Mouse (Mus musculus) gastrocnemius, postnatal 10 days (tissue): ENCODE data around the gene Lce1d. TPM values are rescaled to one million over a fixed set of nuclear protein-coding genes. Genes with fewer than 3 reads are reported as not detected.

Experiments
- DNase-seq: peaks from one replicate; pipeline ENCODE4 v3.0.0; 2021; ENCODE audit warnings: mixed read lengths
- long read RNA-seq, 2 experiments: library from polyadenylated mRNA; stranded (forward); transcript quantifications; one replicate each; pipeline ENCODE4 v2.0.0; 2021
- total RNA-seq, 2 experiments: library from RNA; stranded (reverse); gene quantifications; 2 replicates each; pipeline ENCODE4 v1.2.3; 2021

Gene Lce1d
- not detected for total RNA-seq
- long read RNA-seq, experiment 1, result 0 reads
- long read RNA-seq, experiment 2, result 0 reads

DNA sequence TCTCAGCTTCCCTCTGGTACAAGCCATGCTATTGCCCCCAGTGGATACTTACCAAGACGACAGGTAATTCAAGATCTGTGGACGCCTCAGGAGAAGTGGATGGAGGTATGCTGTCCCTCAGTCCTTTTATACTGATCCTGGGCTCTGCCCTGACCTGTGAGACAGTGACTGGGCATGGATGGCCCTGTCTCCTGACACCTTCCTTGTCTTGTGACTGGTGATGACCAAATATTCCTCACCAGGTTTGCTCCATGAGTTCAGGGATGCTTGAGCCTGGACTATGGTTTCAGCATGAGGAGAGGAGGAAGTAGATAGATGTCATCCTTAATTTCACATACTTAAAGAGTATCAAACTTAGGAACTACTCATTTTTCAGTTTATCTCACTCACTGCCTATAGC lies at the start of gene Lce1d:
Gene Lce1d (minus strand): TSS at position 101 of the 400 bp plus-strand sequence.
- no peak for DNase-seq

DNA sequence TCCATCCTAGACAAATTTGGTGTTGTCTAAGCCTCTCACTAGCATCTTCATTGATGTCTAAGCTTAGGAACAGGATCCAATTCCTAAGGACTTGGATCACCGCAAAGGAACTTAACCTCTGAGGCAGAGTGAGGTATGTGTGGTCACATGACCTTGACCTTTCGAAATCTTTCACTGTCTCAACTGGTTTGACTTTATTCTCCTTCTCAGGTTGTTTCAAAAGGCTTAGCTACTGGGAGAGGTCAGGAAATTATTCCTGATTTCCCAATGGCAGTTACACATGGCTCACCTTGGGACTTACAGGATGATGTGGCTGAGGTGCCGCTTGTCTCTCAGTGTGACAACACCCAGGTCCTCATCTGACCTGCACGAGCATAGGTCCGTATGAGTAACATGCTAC lies 35.6 kb upstream of the Lce1d start:
- no peak for DNase-seq

DNA sequence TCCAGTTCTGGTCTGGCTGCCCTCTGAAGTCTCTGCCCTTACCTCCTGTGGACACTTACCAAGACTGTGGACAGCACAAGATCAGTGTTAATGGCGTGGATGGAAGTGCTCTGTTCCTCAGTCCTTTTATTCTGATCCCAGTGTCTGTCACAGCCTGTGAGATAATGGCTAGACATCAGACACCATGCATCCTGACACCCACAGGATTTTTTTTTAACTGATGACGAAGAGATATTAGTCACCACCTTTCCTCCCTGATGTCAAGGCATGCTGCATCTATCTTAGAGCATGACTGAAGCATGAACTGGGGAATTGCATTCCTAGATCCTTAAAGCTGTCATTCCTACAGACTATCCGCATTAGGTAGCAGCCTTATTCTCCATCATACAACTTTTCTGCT lies 33.2 kb upstream of the Lce1d start, which contains the start of gene Lce1f:
Gene Lce1f (minus strand): TSS at position 101 of the 400 bp plus-strand sequence.
- no peak for DNase-seq

DNA sequence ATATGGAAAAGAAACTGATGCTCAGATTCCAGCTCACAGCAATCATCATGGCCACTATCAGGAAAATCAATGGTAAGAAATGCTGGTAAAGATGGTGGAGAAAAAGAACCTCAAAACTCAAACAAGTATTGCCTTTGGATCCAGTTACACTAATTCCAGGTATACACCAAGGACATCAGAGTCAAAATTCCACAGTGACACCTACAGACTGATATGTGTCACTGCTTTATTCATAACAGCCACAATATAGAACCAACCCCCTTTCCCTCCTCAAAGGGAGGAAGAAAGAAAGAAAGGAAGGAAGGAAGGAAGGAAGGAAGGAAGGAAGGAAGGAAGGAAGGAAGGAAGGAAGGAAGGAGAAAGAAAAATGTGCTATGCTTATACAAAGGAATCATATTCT lies 28.1 kb upstream of the Lce1d start:
- DNase-seq, result no peak

DNA sequence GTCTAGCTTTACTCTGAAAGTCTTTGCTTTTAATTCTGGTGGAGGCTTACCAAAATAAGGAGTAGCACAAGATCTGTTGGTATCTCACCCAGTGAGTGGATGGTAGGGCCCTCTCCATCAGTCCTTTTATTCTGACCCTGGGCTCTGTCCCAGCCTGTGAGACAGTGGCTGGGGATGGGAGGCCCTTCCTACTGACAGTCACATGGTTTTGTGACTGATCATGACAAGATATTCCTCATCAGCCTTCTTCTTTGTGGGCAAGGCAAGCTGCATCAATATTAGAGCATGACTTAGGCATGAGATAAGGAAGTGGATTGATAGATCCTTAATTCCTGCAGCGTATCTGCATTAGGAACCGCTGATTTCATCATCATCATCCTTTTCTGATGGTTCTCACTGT lies 22.0 kb upstream of the Lce1d start, which contains the start of gene Lce1e:
Gene Lce1e (minus strand): TSS at position 101 of the 400 bp plus-strand sequence.
- DNase-seq, result no peak

DNA sequence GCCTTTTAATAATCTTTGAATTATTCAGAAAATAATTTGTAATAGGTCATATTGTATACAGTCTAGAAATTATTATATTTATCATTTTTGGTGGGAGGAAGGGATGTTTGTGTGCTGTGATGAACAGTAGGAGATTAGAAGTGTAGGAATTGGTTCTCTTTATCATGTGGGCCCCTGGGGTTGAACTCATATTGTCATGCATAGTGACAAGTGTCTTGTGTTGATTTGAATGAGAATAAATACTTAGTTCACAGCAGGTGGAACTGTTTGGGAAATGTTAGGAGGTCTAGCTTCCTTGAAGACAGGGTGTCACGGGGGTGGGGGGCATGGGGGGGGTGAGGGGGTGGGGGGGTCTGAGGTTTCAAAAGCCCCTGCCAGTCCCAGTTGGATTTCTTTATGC lies 7.6 kb upstream of the Lce1d start:
- no peak for DNase-seq

DNA sequence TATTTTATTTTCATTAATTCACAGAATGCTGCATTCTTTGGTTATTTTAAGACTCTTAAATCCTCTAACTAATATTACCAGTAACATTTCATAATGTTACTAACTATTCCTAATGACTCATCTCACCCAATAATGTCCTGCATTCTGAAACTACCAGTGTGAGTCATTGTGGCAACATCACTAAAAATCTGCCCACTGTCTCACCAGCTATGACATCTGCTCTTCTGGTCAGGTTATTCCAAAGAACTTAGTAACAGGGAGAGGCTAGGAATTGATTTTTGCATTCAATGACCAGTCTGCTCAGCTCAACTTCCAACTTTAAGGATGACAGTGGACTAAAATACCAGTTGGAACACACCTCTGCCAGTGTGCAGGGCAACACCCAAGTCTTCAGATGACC lies 4.7 kb upstream of the Lce1d start:
- DNase-seq, result no peak

DNA sequence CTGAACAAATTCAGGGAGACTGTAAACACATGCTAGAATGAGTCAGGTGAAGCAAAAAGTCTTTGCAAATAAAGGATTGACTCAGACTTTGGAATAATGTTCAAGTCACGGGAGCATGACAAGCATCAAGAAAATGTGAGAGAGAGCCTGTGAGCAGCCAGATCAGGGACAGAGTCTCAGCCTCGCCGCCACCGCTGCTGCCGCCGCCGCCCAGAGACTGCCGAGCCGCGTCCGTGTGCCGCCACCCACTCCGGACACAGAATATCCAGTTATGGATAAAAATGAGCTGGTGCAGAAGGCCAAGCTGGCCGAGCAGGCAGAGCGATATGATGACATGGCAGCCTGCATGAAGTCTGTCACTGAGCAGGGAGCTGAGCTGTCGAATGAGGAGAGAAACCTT lies 2.1 kb upstream of the Lce1d start:
- DNase-seq, result peak; percentile 19

DNA sequence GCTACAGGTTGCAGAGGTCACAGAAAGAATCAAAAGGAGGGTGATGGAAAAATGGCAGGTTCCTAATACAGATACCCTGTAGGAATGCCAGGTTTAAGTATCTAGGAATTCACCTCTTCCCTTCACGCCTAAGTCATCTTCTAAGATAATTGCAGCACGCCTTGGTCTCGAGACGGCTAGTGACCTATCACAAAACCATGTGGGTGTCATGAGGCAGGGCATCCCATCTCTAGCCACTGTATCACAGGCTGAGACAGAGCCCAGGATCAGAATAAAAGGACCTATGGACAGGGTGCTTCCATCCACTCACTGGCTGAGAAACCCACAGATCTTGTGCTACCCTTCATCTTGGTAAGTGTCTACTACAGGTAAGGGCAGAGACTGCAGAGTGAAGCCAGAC lies 8.1 kb downstream of the Lce1d start, which contains the start of gene Lce1c:
Gene Lce1c (plus strand): TSS at position 301 of the 400 bp plus-strand sequence.
- DNase-seq, result no peak

DNA sequence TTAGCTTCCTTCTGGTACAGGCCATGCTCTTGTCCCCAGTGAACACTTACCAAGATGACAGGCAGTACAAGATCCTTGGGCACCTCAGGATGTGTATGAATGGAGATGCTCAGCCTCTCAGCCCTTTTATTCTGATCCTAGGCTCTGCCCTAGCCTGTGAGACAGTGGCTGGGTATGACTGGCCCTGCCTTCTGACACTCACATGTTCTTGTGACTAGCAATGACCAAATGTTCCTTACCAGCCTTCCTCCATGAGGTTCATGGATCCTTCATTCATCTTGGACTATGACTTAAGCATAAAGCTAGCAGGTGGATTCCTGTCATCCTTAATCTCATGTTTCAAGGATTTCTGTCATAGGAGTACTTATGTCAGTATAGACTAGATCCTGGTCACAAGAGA lies 16.8 kb downstream of the Lce1d start, which contains the start of gene Lce1a2:
Gene Lce1a2 (minus strand): TSS at position 101 of the 400 bp plus-strand sequence.
- no peak for DNase-seq

DNA sequence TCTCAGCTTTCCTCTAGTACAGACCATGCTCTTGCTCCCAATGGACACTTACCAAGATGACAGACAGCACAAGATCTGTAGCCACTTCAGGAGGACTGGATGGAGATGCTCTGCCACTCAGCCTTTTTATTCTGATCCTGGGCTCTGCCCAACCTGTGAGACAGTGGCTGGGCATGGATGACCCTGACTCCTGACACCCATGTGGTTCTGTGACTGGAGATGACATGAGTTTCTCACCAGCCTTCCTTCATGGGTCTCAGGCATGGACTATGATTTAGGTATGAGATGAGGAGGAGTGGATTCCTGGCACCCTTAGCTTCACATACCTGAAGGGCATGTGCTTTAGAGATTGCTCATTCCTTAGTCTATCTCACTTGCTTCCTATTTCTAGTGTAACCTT lies 30.2 kb downstream of the Lce1d start, which contains the start of gene Lce1b:
Gene Lce1b (minus strand): TSS at position 101 of the 400 bp plus-strand sequence.
- DNase-seq, result no peak

DNA sequence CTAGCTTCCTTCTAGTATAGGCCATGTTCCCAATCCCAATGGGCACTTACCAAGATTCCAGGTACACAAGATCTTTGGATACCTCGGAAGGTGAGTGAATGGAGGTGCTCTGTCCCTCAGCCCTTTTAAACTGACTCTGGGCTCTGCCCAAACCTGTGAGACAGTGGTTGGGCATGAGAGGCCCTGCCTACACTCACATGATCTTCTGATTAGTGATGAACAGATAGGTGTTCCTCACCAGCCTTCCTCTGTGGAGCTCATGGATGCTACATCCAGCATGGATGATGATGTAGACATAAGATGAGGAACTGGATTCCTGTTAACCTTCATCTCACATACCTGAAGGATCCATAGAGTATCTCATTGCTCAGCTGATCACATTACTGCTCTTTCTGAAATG lies 38.8 kb downstream of the Lce1d start, which contains the start of gene Lce1a1:
Gene Lce1a1 (minus strand): TSS at position 101 of the 400 bp plus-strand sequence.
- no peak for DNase-seq

DNA sequence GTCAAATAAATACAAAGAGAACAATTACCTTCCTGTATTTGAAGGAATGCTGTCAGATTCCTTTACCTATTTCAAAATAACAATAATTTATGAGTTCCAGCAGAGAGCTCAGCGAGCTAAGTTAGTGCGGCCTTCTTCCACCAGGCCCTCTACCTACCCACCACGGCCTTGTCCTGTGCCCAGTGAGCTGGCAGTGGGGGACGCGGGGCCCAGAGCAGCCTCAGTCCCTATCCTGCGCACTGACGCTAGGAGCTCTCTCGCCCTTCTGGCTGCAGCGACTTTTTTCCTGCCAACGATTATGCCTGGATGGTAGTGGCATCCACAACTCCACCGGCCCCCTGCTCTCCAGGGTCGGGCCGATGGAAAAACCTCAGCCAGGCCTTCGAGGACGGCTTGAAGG lies 47.2 kb downstream of the Lce1d start:
- no peak for DNase-seq

DNA sequence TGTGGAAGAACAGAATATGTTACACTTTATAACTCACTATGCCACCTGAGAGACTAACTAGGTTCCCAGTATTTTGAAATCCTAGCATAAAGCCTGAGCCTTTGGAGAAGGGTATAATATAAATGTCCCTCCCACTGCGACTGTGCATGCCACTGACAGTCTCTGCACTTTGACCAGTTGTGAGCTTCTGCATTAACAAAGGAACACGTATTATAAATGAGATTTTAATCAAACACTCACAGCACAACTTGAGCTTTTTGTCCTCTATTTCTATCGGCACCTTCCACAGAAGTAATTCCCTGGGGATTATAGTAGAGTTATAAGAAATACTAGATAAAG lies 48.4 kb downstream of the Lce1d start:
- no peak for DNase-seq

DNA sequence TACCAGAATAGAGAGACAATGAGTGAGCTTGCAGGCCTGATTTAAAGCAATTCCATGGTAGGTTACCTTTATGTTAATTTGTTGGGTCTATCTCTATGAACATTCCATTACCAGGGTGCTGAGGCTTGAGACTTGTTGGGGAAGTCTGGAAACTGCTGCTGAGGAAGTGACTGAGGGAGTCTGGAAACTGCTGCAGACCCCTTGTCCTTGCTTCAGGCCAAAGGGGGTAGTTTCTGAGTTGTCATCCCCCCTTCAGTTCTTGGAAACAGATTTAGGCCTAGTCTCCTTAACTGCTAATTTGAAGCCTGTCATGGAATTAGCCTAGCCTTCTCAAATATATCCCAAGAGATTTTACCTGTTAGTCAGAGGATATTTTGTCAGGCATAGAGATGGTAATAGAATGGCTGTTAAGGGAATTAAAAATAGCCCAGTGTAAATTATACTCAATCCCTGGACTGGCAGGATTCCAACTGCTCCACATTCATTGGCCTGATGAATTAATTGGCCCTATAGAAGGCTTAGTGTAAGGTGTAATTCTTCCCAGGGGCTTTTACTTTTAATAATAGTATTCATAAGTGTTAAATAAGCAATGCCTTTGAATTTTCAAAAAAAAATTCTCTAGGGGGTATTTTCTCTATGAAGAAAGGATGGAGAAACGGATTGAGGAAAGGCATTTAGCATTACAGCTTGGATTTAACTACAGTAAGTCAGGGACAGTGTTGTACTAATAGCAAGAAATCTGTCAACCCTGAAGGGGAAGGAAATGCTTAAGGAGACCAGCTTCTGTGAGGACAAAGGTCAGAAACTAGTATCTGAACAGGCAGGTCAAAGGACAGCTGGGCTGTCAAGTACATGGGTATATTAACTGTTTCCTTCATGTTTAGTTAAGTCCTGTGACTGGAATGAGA lies 49.0 kb downstream of the Lce1d start:
- no peak for DNase-seq

Other genes starting within 250 kb of the Lce1d start
- gene Sprr1b, start 248.4 kb downstream of the Lce1d start, total RNA-seq, result not detected
- gene Sprr3, start 228.5 kb downstream of the Lce1d start, total RNA-seq, result not detected
- gene Sprr1a, start 201.3 kb downstream of the Lce1d start, total RNA-seq, result not detected
- gene Sprr4, start 186.7 kb downstream of the Lce1d start, total RNA-seq, result not detected
- not detected for gene 2310046K23Rik, start 152.7 kb downstream of the Lce1d start, total RNA-seq
- not detected for gene Ivl, start 113.5 kb downstream of the Lce1d start, total RNA-seq
- not detected for gene Smcp, start 98.2 kb downstream of the Lce1d start, total RNA-seq
- not detected for gene 2210017I01Rik, start 79.7 kb downstream of the Lce1d start, total RNA-seq
- gene Lce6a, start 65.5 kb downstream of the Lce1d start, total RNA-seq, result not detected
- gene Lce1a1, start 38.9 kb downstream of the Lce1d start, total RNA-seq, result not detected
- gene Lce1b, start 30.3 kb downstream of the Lce1d start, total RNA-seq, result not detected
- not detected for gene Lce1a2, start 16.9 kb downstream of the Lce1d start, total RNA-seq
- gene Lce1c, start 8.0 kb downstream of the Lce1d start, total RNA-seq, result not detected
- gene Lce1e, start 21.9 kb upstream of the Lce1d start, total RNA-seq, result not detected
- gene Lce1f, start 33.1 kb upstream of the Lce1d start, total RNA-seq, result not detected
- not detected for gene Gm38119, start 51.9 kb upstream of the Lce1d start, total RNA-seq
- gene Lce1g, start 65.1 kb upstream of the Lce1d start, total RNA-seq, result not detected
- gene Lce1h, start 77.9 kb upstream of the Lce1d start, total RNA-seq, result not detected
- not detected for gene Lce1i, start 91.7 kb upstream of the Lce1d start, total RNA-seq
- not detected for gene Lce1j, start 103.3 kb upstream of the Lce1d start, total RNA-seq
- not detected for gene Lce1k, start 120.7 kb upstream of the Lce1d start, total RNA-seq
- not detected for gene Kprp, start 140.0 kb upstream of the Lce1d start, total RNA-seq
- not detected for gene Lce1l, start 164.1 kb upstream of the Lce1d start, total RNA-seq
- gene 2310050C09Rik, start 183.0 kb upstream of the Lce1d start, total RNA-seq, result not detected
- not detected for gene Lce3a, start 239.0 kb upstream of the Lce1d start, total RNA-seq
- not detected for gene Lce3b, start 245.8 kb upstream of the Lce1d start, total RNA-seq